Comparison of ENCODE assay signal across 24 mouse cellular contexts in the genomic region with DNA sequence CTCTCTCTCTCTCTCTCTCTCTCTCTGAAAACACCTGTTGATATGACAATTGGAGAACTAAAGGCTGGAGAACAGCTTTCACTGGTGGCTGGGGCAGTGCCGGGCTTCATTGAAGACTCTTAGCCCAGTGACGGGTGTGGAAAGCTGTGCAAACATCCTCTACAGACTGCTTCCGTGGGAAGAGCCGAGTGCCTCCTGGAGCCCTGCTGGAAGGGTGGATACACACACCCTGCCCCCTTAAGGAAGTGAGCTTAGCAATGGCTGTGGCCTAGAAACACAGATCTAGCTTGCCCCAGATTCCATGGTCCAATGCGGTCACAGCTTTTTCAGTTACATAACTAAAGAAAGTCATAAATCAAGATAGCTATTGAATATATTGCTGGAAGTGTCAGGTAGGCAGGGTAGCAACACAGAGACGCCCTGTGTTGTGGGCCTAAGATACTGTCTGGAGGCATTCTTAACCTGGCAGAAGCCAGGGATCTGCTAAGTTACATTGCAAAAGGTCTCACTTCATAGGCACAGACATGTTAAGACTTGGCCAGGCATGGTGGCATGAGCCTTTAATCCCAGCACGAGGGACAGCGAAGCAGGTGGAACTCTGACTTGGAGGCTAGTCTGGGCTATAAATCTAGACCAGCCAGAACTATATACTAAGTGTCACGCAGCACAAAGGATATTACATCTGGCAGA. TPM values are rescaled to one million over a fixed set of nuclear protein-coding genes. Genes with fewer than 3 reads are reported as not detected.
DNase-seq lines count a peak whose midpoint lies in the region; ATAC-seq and TF ChIP-seq lines count a peak whose summit lies in the region.
"Had no signal": no experiment of that assay in that cellular context is flagged by ENCODE, and none has a peak within 500 bp of the region (broad histone marks: within the 10 kb centered on the region; RNA-seq: fewer than 3 reads in every experiment).

No protein-coding gene starts in this region.

- 42% methylated on average over 9 of the region's 9 CpGs for WGBS in intestine, postnatal 0 days
- WGBS in stomach, embryonic 16.5 days, result 59% methylated on average over 9 of the region's 9 CpGs
- WGBS in midbrain, embryonic 10.5 days, result 86% methylated on average over 9 of the region's 9 CpGs

- ATAC-seq in intestine, postnatal 0 days, result peak; percentile 98
- peak; percentile 93 for ATAC-seq in stomach, embryonic 16.5 days (ENCODE audit: insufficient read depth, low FRiP score)
- ATAC-seq: activated CD4-positive, CD25-positive, alpha-beta regulatory T cell, adult 4 months; CD4-positive, CD25-positive, alpha-beta regulatory T cell, adult 4 months; forebrain, postnatal 0 days; hindbrain, embryonic 16.5 days had no signal

- peak; percentile 49 for TF ChIP-seq CTCF in intestine, postnatal 0 days (IDR thresholded peaks at IDR 0.05; ENCODE audit: low read depth)

- no peak overlapping the region for H3K4me3 ChIP-seq in intestine, postnatal 0 days (ENCODE audit: low read depth, low read length)
- no peak overlapping the region for H3K4me3 ChIP-seq in stomach, embryonic 16.5 days (replicated peaks; ENCODE audit: low read length)
- H3K4me3 ChIP-seq in midbrain, embryonic 10.5 days, result no peak overlapping the region
- H3K4me3 ChIP-seq: embryonic facial prominence, embryonic 12.5 days; gastrocnemius, adult 2 months; heart, embryonic 13.5 days; layer of hippocampus, adult 2 months; limb, embryonic 15.5 days; liver, embryonic 15.5 days; megakaryocyte, embryonic 14.5 days had no signal

- no peaks in the 10 kb centered on the region; the same call in 1 of the 2 replicates for H3K4me1 ChIP-seq in intestine, postnatal 0 days (replicated peaks; ENCODE audit: control insufficient read depth, insufficient read depth, low read length)
- H3K4me1 ChIP-seq in stomach, embryonic 16.5 days (ENCODE audit: control insufficient read depth, insufficient read depth, low read length), result no peaks in the 10 kb centered on the region
- no peaks in the 10 kb centered on the region for H3K4me1 ChIP-seq in midbrain, embryonic 10.5 days
- H3K4me1 ChIP-seq: embryonic facial prominence, embryonic 12.5 days; heart, embryonic 13.5 days; limb, embryonic 15.5 days; liver, embryonic 15.5 days had no signal

- DNase-seq in cerebellum, adult 9-11 months, result peak; percentile 2
- no peak for DNase-seq in cerebellum, postnatal 4 days (ENCODE audit: low spot score in 2 of 2)
- peak; percentile 29 for DNase-seq in lung, postnatal 10 days
- DNase-seq in urinary bladder, adult 2 months (ENCODE audit: low spot score), result no peak
- DNase-seq in midbrain, embryonic 10.5 days (ENCODE audit: low spot score), result no peak
- no peak for DNase-seq in left cerebral cortex, adult 11 months (ENCODE audit: low spot score)
- DNase-seq: adrenal gland, postnatal 10 days; cerebellum, adult 11-12 months; forebrain, postnatal 0 days; gastrocnemius, adult 2 months; kidney, adult 2 months; kidney, postnatal 10 days; right cerebral cortex, postnatal 4 days had no signal

- no peaks in the 10 kb centered on the region for H3K27me3 ChIP-seq in intestine, postnatal 0 days (replicated peaks; ENCODE audit: control insufficient read depth, insufficient read depth, low read length)
- no peaks in the 10 kb centered on the region for H3K27me3 ChIP-seq in stomach, embryonic 16.5 days (ENCODE audit: control insufficient read depth, insufficient read depth, low read length)
- no peaks in the 10 kb centered on the region for H3K27me3 ChIP-seq in midbrain, embryonic 10.5 days (ENCODE audit: low read depth, poor library complexity, severe bottlenecking)
- H3K27me3 ChIP-seq: embryonic facial prominence, embryonic 12.5 days; heart, embryonic 13.5 days; limb, embryonic 15.5 days; liver, embryonic 15.5 days; megakaryocyte, embryonic 14.5 days had no signal

- peak overlapping the region; percentile 64 for H3K27ac ChIP-seq in intestine, postnatal 0 days (ENCODE audit: low read depth, low read length)
- H3K27ac ChIP-seq in stomach, embryonic 16.5 days (ENCODE audit: low read length), result peak overlapping the region; percentile 79
- no peak overlapping the region for H3K27ac ChIP-seq in midbrain, embryonic 10.5 days (replicated peaks)
- H3K27ac ChIP-seq: embryonic facial prominence, embryonic 12.5 days; gastrocnemius, adult 2 months; heart, embryonic 13.5 days; layer of hippocampus, adult 2 months; limb, embryonic 15.5 days; liver, embryonic 15.5 days had no signal

- H3K4me2 ChIP-seq in intestine, postnatal 0 days (replicated peaks; ENCODE audit: low read depth), result no peak overlapping the region
- no peak overlapping the region for H3K4me2 ChIP-seq in stomach, embryonic 16.5 days (ENCODE audit: low read depth, low read length)
- H3K4me2 ChIP-seq: embryonic facial prominence, embryonic 12.5 days; heart, embryonic 13.5 days; limb, embryonic 15.5 days; liver, embryonic 15.5 days had no signal

- no peaks in the 10 kb centered on the region for H3K9me3 ChIP-seq in intestine, postnatal 0 days (ENCODE audit: control insufficient read depth)
- H3K9me3 ChIP-seq in stomach, embryonic 16.5 days (replicated peaks; ENCODE audit: control insufficient read depth, low read length), result peaks cover 12% of the 10 kb centered on the region
- peaks cover 25% of the 10 kb centered on the region for H3K9me3 ChIP-seq in midbrain, embryonic 10.5 days (replicated peaks)
- H3K9me3 ChIP-seq: embryonic facial prominence, embryonic 12.5 days; limb, embryonic 15.5 days; liver, embryonic 15.5 days had no signal

- H3K36me3 ChIP-seq in intestine, postnatal 0 days (ENCODE audit: control insufficient read depth, insufficient read depth), result no peaks in the 10 kb centered on the region
- H3K36me3 ChIP-seq in stomach, embryonic 16.5 days (ENCODE audit: control insufficient read depth, insufficient read depth, low read length), result no peaks in the 10 kb centered on the region
- no peaks in the 10 kb centered on the region for H3K36me3 ChIP-seq in midbrain, embryonic 10.5 days
- H3K36me3 ChIP-seq: embryonic facial prominence, embryonic 12.5 days; heart, embryonic 13.5 days; limb, embryonic 15.5 days; liver, embryonic 15.5 days had no signal

- no peak overlapping the region for H3K9ac ChIP-seq in intestine, postnatal 0 days (ENCODE audit: low read depth, low read length)
- H3K9ac ChIP-seq in stomach, embryonic 16.5 days (ENCODE audit: low read length), result no peak overlapping the region
- H3K9ac ChIP-seq: embryonic facial prominence, embryonic 12.5 days; forebrain, postnatal 0 days; heart, embryonic 13.5 days; limb, embryonic 15.5 days; liver, embryonic 15.5 days had no signal

RNA-seq across cellular contexts. Expression of gene Krtdap, which starts 16.5 kb away (rescaled TPM):
- 4.1 and 4.8 TPM in 2 replicates for polyA plus RNA-seq in intestine, postnatal 0 days (2015; fragmentation: Nextera tagmentation; extraction: Ambion mirVana)
- 767 and 1,136 TPM in 2 replicates for polyA plus RNA-seq in stomach, embryonic 16.5 days (2015; fragmentation: Nextera tagmentation; extraction: Ambion mirVana)
- 29.5 and 47.2 TPM in 2 replicates for polyA plus RNA-seq in urinary bladder, adult 2 months (2012; rRNA removed)
- not detected in 2 replicates for polyA plus RNA-seq in midbrain, embryonic 10.5 days (2016; fragmentation: Nextera tagmentation; extraction: Ambion mirVana)
- polyA plus RNA-seq: activated CD4-positive, CD25-positive, alpha-beta regulatory T cell, adult 4 months; CD4-positive, CD25-positive, alpha-beta regulatory T cell, adult 4 months; kidney, adult 2 months had no signal

RNA-seq across cellular contexts. Expression of gene Ffar2, which starts 19.4 kb away (rescaled TPM):
- polyA plus RNA-seq in intestine, postnatal 0 days (2015; fragmentation: Nextera tagmentation; extraction: Ambion mirVana), result 12.5 and 12.6 TPM in 2 replicates
- 8.2 and 11.6 TPM in 2 replicates for polyA plus RNA-seq in stomach, embryonic 16.5 days (2015; fragmentation: Nextera tagmentation; extraction: Ambion mirVana)
- polyA plus RNA-seq in urinary bladder, adult 2 months (2012; rRNA removed), result 0.46 and 0.55 TPM in 2 replicates
- not detected in 2 replicates for polyA plus RNA-seq in midbrain, embryonic 10.5 days (2016; fragmentation: Nextera tagmentation; extraction: Ambion mirVana)
- polyA plus RNA-seq: embryonic facial prominence, embryonic 12.5 days; heart, embryonic 13.5 days; limb, embryonic 15.5 days had no signal

RNA-seq across cellular contexts. Expression of gene Dmkn, which starts 40.6 kb away (rescaled TPM):
- polyA plus RNA-seq in intestine, postnatal 0 days (2015; fragmentation: Nextera tagmentation; extraction: Ambion mirVana), result 27.8 and 28.2 TPM in 2 replicates
- 391 and 628 TPM in 2 replicates for polyA plus RNA-seq in stomach, embryonic 16.5 days (2015; fragmentation: Nextera tagmentation; extraction: Ambion mirVana)
- 9.8 and 16.2 TPM in 2 replicates for polyA plus RNA-seq in urinary bladder, adult 2 months (2012; rRNA removed)
- polyA plus RNA-seq in midbrain, embryonic 10.5 days (2016; fragmentation: Nextera tagmentation; extraction: Ambion mirVana), result not detected in 2 replicates
- polyA plus RNA-seq: embryonic facial prominence, embryonic 12.5 days had no signal

RNA-seq across cellular contexts. Expression of gene Ffar3, which starts 51.8 kb away (rescaled TPM):
- 0.21 and 0.47 TPM in 2 replicates for polyA plus RNA-seq in intestine, postnatal 0 days (2015; fragmentation: Nextera tagmentation; extraction: Ambion mirVana)
- 0.44 and 0.47 TPM in 2 replicates for polyA plus RNA-seq in stomach, embryonic 16.5 days (2015; fragmentation: Nextera tagmentation; extraction: Ambion mirVana)
- not detected in 2 replicates for polyA plus RNA-seq in urinary bladder, adult 2 months (2012; rRNA removed)
- polyA plus RNA-seq in midbrain, embryonic 10.5 days (2016; fragmentation: Nextera tagmentation; extraction: Ambion mirVana), result not detected in 2 replicates
- polyA plus RNA-seq: activated CD4-positive, CD25-positive, alpha-beta regulatory T cell, adult 4 months; CD4-positive, CD25-positive, alpha-beta regulatory T cell, adult 4 months; forebrain, postnatal 0 days; heart, embryonic 13.5 days; limb, embryonic 15.5 days; liver, embryonic 15.5 days had no signal

RNA-seq across cellular contexts. Expression of gene Sbsn, which starts 52.9 kb away (rescaled TPM):
- 2.7 and 2.9 TPM in 2 replicates for polyA plus RNA-seq in intestine, postnatal 0 days (2015; fragmentation: Nextera tagmentation; extraction: Ambion mirVana)
- polyA plus RNA-seq in stomach, embryonic 16.5 days (2015; fragmentation: Nextera tagmentation; extraction: Ambion mirVana), result 62.5 and 98.8 TPM in 2 replicates
- polyA plus RNA-seq in urinary bladder, adult 2 months (2012; rRNA removed), result 17.9 and 21.2 TPM in 2 replicates
- polyA plus RNA-seq in midbrain, embryonic 10.5 days (2016; fragmentation: Nextera tagmentation; extraction: Ambion mirVana), result 0.51 and 0.65 TPM in 2 replicates

Comparison
In these comparisons a context has a peak if more than half of its experiments do, and no peak if none do; other contexts are left out.
1. DNase-seq: peak in cerebellum, adult 9-11 months (single experiment) and lung, postnatal 10 days (single experiment); none in cerebellum, postnatal 4 days (0 of 2), urinary bladder, adult 2 months (single experiment), midbrain, embryonic 10.5 days (single experiment) and left cerebral cortex, adult 11 months (single experiment).
2. RNA of gene Krtdap, which starts 16.5 kb away (polyA plus RNA-seq): 767 to 1,136 TPM in stomach, embryonic 16.5 days; 29.5 to 47.2 TPM in urinary bladder, adult 2 months, 4.1 to 4.8 TPM in intestine, postnatal 0 days and not detected in midbrain, embryonic 10.5 days; every median in the first group is over 10 times any median in the second.
3. RNA of gene Dmkn, which starts 40.6 kb away (polyA plus RNA-seq): 391 to 628 TPM in stomach, embryonic 16.5 days, 27.8 to 28.2 TPM in intestine, postnatal 0 days and 9.8 to 16.2 TPM in urinary bladder, adult 2 months; not detected in midbrain, embryonic 10.5 days; every median in the first group is over 10 times any median in the second.